Mouse (Mus musculus) embryonic facial prominence, embryonic 13.5 days (tissue): ENCODE measurements at regions not wholly inside any gene's neighbourhood (a gene's known extent, or its start where the extent isn't known, plus 50 kb on each side); places are given as distances from the start of the nearest gene placed in this dataset.

Experiments used
- ATAC-seq: fragments of 200-750 bp; cut with Nextera tagmentation; 2 replicates; pipeline ENCODE4 v1.8.0; 2017; ENCODE audit warnings: low read depth; ENCODE audit not compliant: insufficient number of reproducible peaks, insufficient read depth, low FRiP score, low TSS enrichment
- H3K27ac ChIP-seq: fragments of 300-500 bp; sonication (generic); 2 replicates; pipeline ENCODE4 v1.5.1; 2015; ENCODE audit warnings: moderate library complexity, mild to moderate bottlenecking, inconsistent platforms
- H3K27me3 ChIP-seq: fragments of 300-500 bp; sonication (generic); 2 replicates; pipeline ENCODE4 v1.6.1; 2015; ENCODE audit warnings: mild to moderate bottlenecking, inconsistent platforms
- H3K36me3 ChIP-seq: fragments of 300-500 bp; sonication (generic); 2 replicates; pipeline ENCODE4 v1.6.1; 2015; ENCODE audit warnings: mild to moderate bottlenecking, inconsistent platforms
- H3K4me1 ChIP-seq: fragments of 300-500 bp; sonication (generic); 2 replicates; pipeline ENCODE4 v1.6.1; 2015; ENCODE audit warnings: inconsistent platforms
- H3K4me2 ChIP-seq: fragments of 300-500 bp; sonication (generic); 2 replicates; pipeline ENCODE4 v1.6.1; 2015; ENCODE audit warnings: moderate library complexity, mild to moderate bottlenecking, inconsistent platforms
- H3K4me3 ChIP-seq: fragments of 300-500 bp; sonication (generic); 2 replicates; pipeline ENCODE4 v1.5.1; 2015; ENCODE audit warnings: mild to moderate bottlenecking, inconsistent platforms
- H3K9ac ChIP-seq: fragments of 300-500 bp; sonication (generic); 2 replicates; pipeline ENCODE4 v1.6.1; 2015; ENCODE audit warnings: mild to moderate bottlenecking, inconsistent platforms
- H3K9me3 ChIP-seq: fragments of 300-500 bp; sonication (generic); 2 replicates; pipeline ENCODE4 v1.6.1; 2016; ENCODE audit warnings: inconsistent platforms
- whole genome bisulfite sequencing: fragments of 180-500 bp; shearing (Covaris S2); methylation state at CpG from one replicate; pipeline ENCODE4 v1.1.7; 2015; ENCODE audit warnings: mixed read lengths; 5-methylcytosine and 5-hydroxymethylcytosine counted together

- no peak overlapping the region for H3K4me2 ChIP-seq
- no peak overlapping the region for H3K27ac ChIP-seq
- no peak overlapping the region for H3K9ac ChIP-seq
- H3K36me3 ChIP-seq: no peaks in the 10 kb centered on the region
- no peak for ATAC-seq
- no peaks in the 10 kb centered on the region for H3K4me1 ChIP-seq
- no peaks in the 10 kb centered on the region for H3K9me3 ChIP-seq
- H3K27me3 ChIP-seq: no peaks in the 10 kb centered on the region
- no peak overlapping the region for H3K4me3 ChIP-seq
Measured at GRCm38 (mm10) chr3:115655020-115655419, 59.9 kb downstream of the S1pr1 start.

GRCm38 (mm10) chr3:115652236-115652635, 62.6 kb downstream of the S1pr1 start:
- no peaks in the 10 kb centered on the region for H3K27me3 ChIP-seq
- no peaks in the 10 kb centered on the region for H3K9me3 ChIP-seq
- no peak overlapping the region for H3K4me3 ChIP-seq
- no peak overlapping the region for H3K27ac ChIP-seq
- peaks cover 5% of the 10 kb centered on the region; the same call in 1 of the 2 replicates for H3K4me1 ChIP-seq
- WGBS: 83% methylated on average over 5 of the region's 5 CpGs
- H3K4me2 ChIP-seq: no peak overlapping the region
- no peaks in the 10 kb centered on the region for H3K36me3 ChIP-seq
- no peak for ATAC-seq
- H3K9ac ChIP-seq: no peak overlapping the region

- 0 out of 2 replicates have a peak, but pooled peaks have one; percentile 15 for ATAC-seq
- no peak overlapping the region for H3K27ac ChIP-seq
- WGBS: 24% methylated on average over 3 of the region's 3 CpGs
- no peaks in the 10 kb centered on the region for H3K27me3 ChIP-seq
- no peak overlapping the region; the same call in 1 of the 2 replicates for H3K4me2 ChIP-seq
- H3K4me1 ChIP-seq: peaks cover 5% of the 10 kb centered on the region; the same call in 1 of the 2 replicates
- no peak overlapping the region for H3K9ac ChIP-seq
- H3K9me3 ChIP-seq: no peaks in the 10 kb centered on the region
- no peak overlapping the region for H3K4me3 ChIP-seq
- H3K36me3 ChIP-seq: no peaks in the 10 kb centered on the region
Measured at GRCm38 (mm10) chr3:115649338-115650117, 65.3 kb downstream of the S1pr1 start.

- Histone ChIP-seq H3K9ac (no peak overlapping the region), H3K27me3 (no peaks in the 10 kb centered on the region), H3K36me3 (no peaks in the 10 kb centered on the region), H3K27ac (no peak overlapping the region), H3K4me3 (no peak overlapping the region), H3K9me3 (no peaks in the 10 kb centered on the region), H3K4me2 (no peak overlapping the region), H3K4me1 (peaks cover 10% of the 10 kb centered on the region)
- WGBS: 50% methylated on average over 7 of the region's 7 CpGs
- no peak for ATAC-seq
Measured at GRCm38 (mm10) chr3:115646993-115647392, 67.9 kb downstream of the S1pr1 start.

GRCm38 (mm10) chr3:115644307-115644706, 70.6 kb downstream of the S1pr1 start:
- no peaks in the 10 kb centered on the region for H3K9me3 ChIP-seq
- H3K27me3 ChIP-seq: no peaks in the 10 kb centered on the region
- H3K9ac ChIP-seq: no peak overlapping the region

GRCm38 (mm10) chr3:115642846-115643260, 72.0 kb downstream of the S1pr1 start:
- no peak; the same call in 1 of the 2 replicates for ATAC-seq
- Histone ChIP-seq H3K27ac (peak overlapping the region; percentile 78; the same call in 1 of the 2 replicates), H3K4me3 (peak overlapping the region; percentile 45), H3K27me3 (no peaks in the 10 kb centered on the region), H3K9ac (peak overlapping the region; percentile 66; the same call in 1 of the 2 replicates), H3K4me2 (peak overlapping the region; percentile 65), H3K36me3 (no peaks in the 10 kb centered on the region), H3K9me3 (no peaks in the 10 kb centered on the region), H3K4me1 (peaks cover 7% of the 10 kb centered on the region)
- WGBS: 6% methylated on average over 11 of the region's 11 CpGs

More at GRCm38 (mm10) chr3:115644307-115644706, 70.6 kb downstream of the S1pr1 start:
- no peak overlapping the region for H3K4me2 ChIP-seq
- ATAC-seq: no peak
- 65% methylated on average over 5 of the region's 5 CpGs for WGBS
- H3K36me3 ChIP-seq: no peaks in the 10 kb centered on the region
- H3K4me1 ChIP-seq: peaks cover 7% of the 10 kb centered on the region
- no peak overlapping the region for H3K27ac ChIP-seq
- H3K4me3 ChIP-seq: no peak overlapping the region

GRCm38 (mm10) chr3:115642001-115642845, 72.6 kb downstream of the S1pr1 start:
- H3K9ac ChIP-seq: peak overlapping the region; percentile 66
- no peaks in the 10 kb centered on the region for H3K27me3 ChIP-seq
- H3K27ac ChIP-seq: peak overlapping the region; percentile 78
- peaks cover 7% of the 10 kb centered on the region for H3K4me1 ChIP-seq
- H3K9me3 ChIP-seq: no peaks in the 10 kb centered on the region
- 4% methylated on average over 26 of the region's 26 CpGs for WGBS
- no peaks in the 10 kb centered on the region for H3K36me3 ChIP-seq
- peak overlapping the region; percentile 65 for H3K4me2 ChIP-seq
- ATAC-seq: peak; percentile 50; the same call in 1 of the 2 replicates
- peak overlapping the region; percentile 45 for H3K4me3 ChIP-seq

- WGBS: 41% methylated on average over 6 of the region's 6 CpGs
- H3K4me3 ChIP-seq: no peak overlapping the region
- ATAC-seq: no peak
- no peak overlapping the region for H3K27ac ChIP-seq
- peaks cover 7% of the 10 kb centered on the region for H3K4me1 ChIP-seq
- no peaks in the 10 kb centered on the region for H3K9me3 ChIP-seq
- no peaks in the 10 kb centered on the region for H3K27me3 ChIP-seq
- H3K9ac ChIP-seq: no peak overlapping the region
- H3K36me3 ChIP-seq: no peaks in the 10 kb centered on the region
- no peak overlapping the region for H3K4me2 ChIP-seq
Measured at GRCm38 (mm10) chr3:115641411-115641810, 73.5 kb downstream of the S1pr1 start.

- Histone ChIP-seq H3K9ac (no peak overlapping the region), H3K9me3 (no peaks in the 10 kb centered on the region), H3K27me3 (no peaks in the 10 kb centered on the region), H3K27ac (no peak overlapping the region), H3K36me3 (no peaks in the 10 kb centered on the region), H3K4me1 (no peaks in the 10 kb centered on the region), H3K4me2 (no peak overlapping the region), H3K4me3 (no peak overlapping the region)
- WGBS: 84% methylated on average over 4 of the region's 4 CpGs
- ATAC-seq: no peak
Measured at GRCm38 (mm10) chr3:115635487-115635886, 79.4 kb downstream of the S1pr1 start.

- Histone ChIP-seq H3K9ac (no peak overlapping the region), H3K27me3 (no peaks in the 10 kb centered on the region), H3K4me2 (no peak overlapping the region), H3K27ac (no peak overlapping the region), H3K9me3 (no peaks in the 10 kb centered on the region), H3K36me3 (no peaks in the 10 kb centered on the region), H3K4me3 (no peak overlapping the region), H3K4me1 (no peaks in the 10 kb centered on the region)
- WGBS: 86% methylated on average over 5 of the region's 5 CpGs
- no peak for ATAC-seq
Measured at GRCm38 (mm10) chr3:115635081-115635480, 79.8 kb downstream of the S1pr1 start.

GRCm38 (mm10) chr3:115632417-115632743, 82.5 kb downstream of the S1pr1 start:
- Histone ChIP-seq H3K27me3 (no peaks in the 10 kb centered on the region), H3K4me1 (no peaks in the 10 kb centered on the region), H3K36me3 (no peaks in the 10 kb centered on the region), H3K4me2 (no peak overlapping the region), H3K4me3 (no peak overlapping the region), H3K9ac (no peak overlapping the region), H3K27ac (no peak overlapping the region), H3K9me3 (no peaks in the 10 kb centered on the region)
- 63% methylated on average over 4 of the region's 4 CpGs for WGBS
- ATAC-seq: no peak
